Mouse (Mus musculus): ENCODE measurements around the gene Ncapg.

Ncapg gene

DNA sequence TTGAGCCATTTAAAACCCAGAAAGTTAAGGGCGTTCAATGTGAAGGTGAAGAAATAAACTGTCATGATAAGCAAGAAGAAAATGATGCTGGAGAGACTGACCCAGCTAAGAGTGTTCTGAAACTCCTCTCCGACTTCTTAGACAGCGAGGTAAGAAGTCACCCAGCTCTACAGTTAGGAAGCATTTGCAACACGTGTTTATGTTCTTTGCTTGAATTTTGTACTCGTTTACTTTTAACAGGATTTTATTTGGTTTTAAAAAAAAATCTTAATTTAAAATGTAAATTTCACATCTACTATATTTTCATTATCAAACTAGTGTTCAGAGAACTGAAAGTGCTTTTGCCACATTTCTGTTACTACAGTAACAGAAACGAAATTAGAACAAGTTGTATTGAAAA is 22.0 kb downstream of the Ncapg start:
- DNase-seq (ENCODE audit: low spot score), result no peak

GRCm38 (mm10) chr5:45706811-45707210 is 37.1 kb downstream of the Ncapg start:
- no peak for DNase-seq (ENCODE audit: low spot score)

DNA sequence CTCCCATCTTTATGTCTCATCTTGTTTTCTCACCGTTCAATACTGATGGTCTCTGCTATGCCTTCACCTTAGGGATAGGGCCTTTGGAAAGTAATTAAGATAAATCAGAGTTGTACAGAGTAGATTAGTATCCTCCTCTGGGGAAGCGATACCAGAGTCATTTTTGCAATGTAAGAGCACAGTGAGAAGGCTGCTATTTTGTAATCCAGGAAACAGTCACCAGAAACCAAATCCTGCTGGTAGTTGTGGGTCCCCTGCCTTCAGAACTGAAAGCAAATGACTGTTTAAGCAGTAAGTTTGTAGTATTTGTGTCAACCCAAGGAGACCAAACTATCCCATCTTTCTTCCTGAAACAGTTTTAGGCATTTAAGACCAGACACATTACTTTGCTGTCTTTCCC is 39.9 kb downstream of the Ncapg start:
- DNase-seq (ENCODE audit: low spot score), result no peak

DNA sequence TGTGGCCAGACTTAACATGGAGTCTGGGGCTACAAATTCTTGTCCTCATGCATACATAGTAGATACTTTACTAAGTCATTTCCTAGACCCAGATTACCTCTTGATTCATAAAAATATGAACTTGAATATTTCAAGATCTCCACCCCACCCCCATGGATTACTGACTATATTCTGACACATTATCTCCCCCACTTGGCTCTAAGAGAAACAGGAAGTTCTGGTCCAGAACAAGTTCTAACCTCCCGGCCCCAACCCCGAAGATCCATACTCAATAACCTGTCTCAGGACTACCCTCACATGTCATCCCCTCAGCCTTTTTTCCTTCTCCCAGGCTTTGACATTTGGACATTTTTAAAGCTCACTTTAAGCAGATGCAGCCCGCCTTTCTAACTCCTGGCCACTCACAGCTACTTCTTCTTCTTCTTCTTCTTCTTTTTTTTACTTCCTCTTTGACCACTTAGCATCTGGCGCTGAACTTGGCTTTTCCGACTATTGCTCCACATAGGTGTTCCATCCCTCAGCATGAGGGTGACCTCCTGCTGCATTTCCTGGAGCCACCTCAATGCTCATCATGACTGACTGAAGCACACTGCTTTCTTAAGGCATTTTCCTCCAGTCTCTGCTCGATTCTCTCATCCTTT is 49.2 kb downstream of the Ncapg start:
- DNase-seq (ENCODE audit: low spot score), result no peak

DNA sequence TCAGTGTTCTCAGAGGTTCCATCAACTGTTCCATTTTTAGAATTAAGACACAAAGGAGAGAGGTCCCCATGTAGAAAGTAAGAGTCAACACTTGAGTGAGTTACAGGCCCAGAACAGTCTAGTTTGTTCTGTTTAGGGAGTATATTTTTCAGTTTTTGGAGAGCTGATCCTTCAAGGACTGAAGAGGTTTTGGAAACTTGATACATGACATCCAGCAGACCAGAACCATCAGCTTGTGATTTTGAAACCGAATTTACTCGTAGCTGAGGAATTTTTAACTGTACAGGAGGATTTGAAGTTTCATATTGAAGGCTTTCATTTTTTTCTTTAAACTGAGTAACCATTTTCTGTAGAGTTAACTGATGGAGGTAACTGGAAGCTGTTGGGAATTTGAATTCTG is 64.0 kb downstream of the Ncapg start:
- DNase-seq (ENCODE audit: low spot score), result no peak

- no peak for DNase-seq (ENCODE audit: low spot score)
These were observed 68.2 kb downstream of the Ncapg start for GRCm38 (mm10) chr5:45737911-45738310.
